Mouse (Mus musculus): ENCODE measurements around the gene Etnppl. TPM values are rescaled to one million over a fixed set of nuclear protein-coding genes. Genes with fewer than 3 reads are reported as not detected.

Etnppl gene
- total and polyA plus RNA-seq, 2 experiments, result 54.4 to 113 TPM

DNA sequence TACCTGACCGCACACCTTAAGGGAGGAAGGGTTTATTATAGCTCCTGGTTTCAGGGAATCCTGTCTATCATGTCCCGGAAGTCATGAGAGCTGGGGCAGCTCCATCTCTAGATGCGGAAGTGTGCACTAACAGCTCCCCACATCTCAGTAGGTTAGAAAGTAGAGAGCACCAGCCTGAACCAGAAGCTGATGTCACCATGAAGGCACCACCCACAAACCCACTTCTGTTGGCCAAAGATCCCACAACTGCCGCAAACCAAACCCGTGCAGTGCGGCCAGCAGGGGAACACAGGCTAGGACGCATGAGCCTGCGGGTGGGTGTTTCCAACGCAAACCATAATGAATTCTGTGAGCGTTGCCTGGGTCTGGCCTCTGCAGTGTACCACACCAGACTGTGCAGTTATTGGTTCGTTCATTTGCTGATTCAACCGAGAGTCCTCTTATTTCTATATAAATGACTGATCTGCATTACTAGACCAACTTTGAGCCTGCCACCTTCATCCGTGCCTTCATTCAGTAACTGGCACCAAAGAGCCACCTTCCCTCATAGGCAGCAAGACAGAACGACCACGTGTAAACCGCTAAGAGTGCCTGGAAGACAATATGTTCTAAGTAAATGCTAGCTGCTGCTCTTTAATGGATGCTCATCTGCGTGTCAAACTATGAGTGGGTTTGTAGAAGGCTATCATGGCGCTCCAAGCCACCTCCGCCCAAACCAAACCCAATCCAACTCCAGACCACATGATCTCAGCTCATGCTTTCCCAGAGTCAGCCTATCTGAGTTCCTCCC, 60.6 kb downstream of the Etnppl start:
- WGBS, result 93% methylated on average over 19 of the region's 19 CpGs
- Histone ChIP-seq H3K27ac (replicated peaks; ENCODE audit: insufficient read depth, low read depth, low read length) (no peak overlapping the region), H3K9ac (ENCODE audit: low read depth, low read length) (no peak overlapping the region), H3K79me2 (ENCODE audit: control insufficient read depth, insufficient read depth, low read length) (no peaks in the 10 kb centered on the region), H3K36me3 (ENCODE audit: control insufficient read depth, insufficient read depth, low read length) (no peaks in the 10 kb centered on the region), H3K4me3 (ENCODE audit: insufficient read depth, low read depth, low read length) (no peak overlapping the region), H3K27me3 (ENCODE audit: control insufficient read depth, insufficient read depth, low read length) (no peaks in the 10 kb centered on the region), H3K4me1 (ENCODE audit: control insufficient read depth, insufficient read depth, low read length) (peaks cover 19% of the 10 kb centered on the region)
- DNase-seq (ENCODE audit: extremely low read depth, low read depth, low spot score), result no peak
- TF ChIP-seq POLR2A (IDR thresholded peaks at IDR 0.05; ENCODE audit: extremely low read depth, insufficient read depth, low read length) (no peak), CTCF (IDR thresholded peaks at IDR 0.05; ENCODE audit: low read depth, low read length) (no peak)

- 26% methylated on average over 2 of the region's 2 CpGs for WGBS
- H3K27me3 ChIP-seq (ENCODE audit: control insufficient read depth, insufficient read depth, low read length), result no peaks in the 10 kb centered on the region
Observed at GRCm38 (mm10) chr3:130681226-130681625, 64.0 kb downstream of the Etnppl start.

DNA sequence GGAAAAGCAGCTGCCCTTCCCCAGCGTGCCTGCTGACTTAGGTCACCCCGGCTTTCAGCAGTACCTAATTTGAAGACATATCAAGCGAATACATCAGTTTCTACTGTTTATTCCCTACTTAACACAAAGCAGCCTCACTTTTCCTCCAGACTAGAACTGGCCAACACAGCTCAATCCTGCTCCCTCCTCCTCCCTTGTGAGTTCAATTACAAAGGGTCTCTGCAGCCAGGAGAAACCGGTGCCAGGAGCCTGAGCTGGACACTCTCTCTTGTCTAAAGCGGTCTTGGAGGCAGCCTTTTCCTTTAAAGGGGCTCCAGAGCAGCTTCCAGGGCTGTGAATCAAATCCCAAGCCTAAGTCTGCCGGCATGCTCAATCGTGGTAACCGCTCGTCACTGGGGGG, 64.9 kb downstream of the Etnppl start:
- Histone ChIP-seq H3K4me1 (ENCODE audit: control insufficient read depth, insufficient read depth, low read length) (peaks cover 37% of the 10 kb centered on the region), H3K4me3 (ENCODE audit: insufficient read depth, low read depth, low read length) (no peak overlapping the region), H3K9ac (ENCODE audit: low read depth, low read length) (no peak overlapping the region), H3K36me3 (ENCODE audit: control insufficient read depth, insufficient read depth, low read length) (no peaks in the 10 kb centered on the region), H3K27me3 (ENCODE audit: control insufficient read depth, insufficient read depth, low read length) (no peaks in the 10 kb centered on the region), H3K27ac (replicated peaks; ENCODE audit: insufficient read depth, low read depth, low read length) (peak overlapping the region; percentile 70; the same call in 1 of the 2 replicates), H3K79me2 (ENCODE audit: control insufficient read depth, insufficient read depth, low read length) (no peaks in the 10 kb centered on the region)
- WGBS, result 93% methylated on average over 9 of the region's 9 CpGs
- TF ChIP-seq POLR2A (IDR thresholded peaks at IDR 0.05; ENCODE audit: extremely low read depth, insufficient read depth, low read length) (no peak), CTCF (IDR thresholded peaks at IDR 0.05; ENCODE audit: low read depth, low read length) (no peak)
- DNase-seq (ENCODE audit: extremely low read depth, low read depth, low spot score), result no peak

More at GRCm38 (mm10) chr3:130681226-130681625, 64.0 kb downstream of the Etnppl start:
- Histone ChIP-seq H3K36me3 (ENCODE audit: control insufficient read depth, insufficient read depth, low read length) (no peaks in the 10 kb centered on the region), H3K79me2 (ENCODE audit: control insufficient read depth, insufficient read depth, low read length) (no peaks in the 10 kb centered on the region), H3K9ac (ENCODE audit: low read depth, low read length) (0 out of 2 replicates have a peak overlapping the region, but pooled peaks have one; percentile 21), H3K4me1 (ENCODE audit: control insufficient read depth, insufficient read depth, low read length) (peaks cover 37% of the 10 kb centered on the region), H3K4me3 (ENCODE audit: insufficient read depth, low read depth, low read length) (no peak overlapping the region), H3K27ac (replicated peaks; ENCODE audit: insufficient read depth, low read depth, low read length) (peak overlapping the region; percentile 85)
- TF ChIP-seq POLR2A (IDR thresholded peaks at IDR 0.05; ENCODE audit: extremely low read depth, insufficient read depth, low read length) (no peak), CTCF (IDR thresholded peaks at IDR 0.05; ENCODE audit: low read depth, low read length) (no peak)
- DNase-seq (ENCODE audit: extremely low read depth, low read depth, low spot score), result peak; percentile 82

DNA sequence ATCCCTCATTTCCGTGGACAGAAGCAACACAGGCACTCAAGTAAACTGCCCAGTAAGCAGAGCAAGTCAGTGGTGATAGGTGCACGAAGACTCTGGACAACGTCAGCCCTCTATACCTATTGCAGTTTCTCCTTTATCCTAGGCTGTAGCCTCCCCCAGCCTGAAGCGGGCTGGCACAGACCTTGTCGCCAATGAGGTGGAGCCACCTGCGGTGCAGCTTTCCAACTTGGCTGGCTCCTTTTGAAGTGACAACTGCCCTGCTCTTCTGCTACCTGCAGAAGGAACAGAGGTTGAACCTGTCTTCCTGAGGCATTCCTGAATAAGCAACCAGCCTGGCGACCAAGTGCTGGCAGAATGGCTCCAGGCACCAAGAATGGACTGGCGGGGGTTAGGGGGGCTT, 66.6 kb downstream of the Etnppl start:
- Histone ChIP-seq H3K9ac (ENCODE audit: low read depth, low read length) (peak overlapping the region; percentile 34), H3K27ac (replicated peaks; ENCODE audit: insufficient read depth, low read depth, low read length) (peak overlapping the region; percentile 94), H3K4me1 (ENCODE audit: control insufficient read depth, insufficient read depth, low read length) (peaks cover 40% of the 10 kb centered on the region), H3K27me3 (ENCODE audit: control insufficient read depth, insufficient read depth, low read length) (no peaks in the 10 kb centered on the region), H3K4me3 (ENCODE audit: insufficient read depth, low read depth, low read length) (no peak overlapping the region), H3K36me3 (ENCODE audit: control insufficient read depth, insufficient read depth, low read length) (no peaks in the 10 kb centered on the region), H3K79me2 (ENCODE audit: control insufficient read depth, insufficient read depth, low read length) (no peaks in the 10 kb centered on the region)
- peak; percentile 67 for DNase-seq (ENCODE audit: extremely low read depth, low read depth, low spot score)
- no peak for TF ChIP-seq CTCF (IDR thresholded peaks at IDR 0.05; ENCODE audit: low read depth, low read length)
- TF ChIP-seq POLR2A (IDR thresholded peaks at IDR 0.05; ENCODE audit: extremely low read depth, insufficient read depth, low read length), result no peak
- 43% methylated on average over 8 of the region's 8 CpGs for WGBS

- 41% methylated on average over 9 of the region's 9 CpGs for WGBS
- peak; percentile 99 for DNase-seq (ENCODE audit: extremely low read depth, low read depth, low spot score)
- Histone ChIP-seq H3K79me2 (ENCODE audit: control insufficient read depth, insufficient read depth, low read length) (no peaks in the 10 kb centered on the region), H3K27ac (replicated peaks; ENCODE audit: insufficient read depth, low read depth, low read length) (peak overlapping the region; percentile 94), H3K9ac (ENCODE audit: low read depth, low read length) (peak overlapping the region; percentile 34), H3K4me1 (ENCODE audit: control insufficient read depth, insufficient read depth, low read length) (peaks cover 41% of the 10 kb centered on the region), H3K27me3 (ENCODE audit: control insufficient read depth, insufficient read depth, low read length) (no peaks in the 10 kb centered on the region), H3K4me3 (ENCODE audit: insufficient read depth, low read depth, low read length) (no peak overlapping the region), H3K36me3 (ENCODE audit: control insufficient read depth, insufficient read depth, low read length) (no peaks in the 10 kb centered on the region)
- TF ChIP-seq CTCF (IDR thresholded peaks at IDR 0.05; ENCODE audit: low read depth, low read length), result no peak
- no peak for TF ChIP-seq POLR2A (IDR thresholded peaks at IDR 0.05; ENCODE audit: extremely low read depth, insufficient read depth, low read length)
Observed at GRCm38 (mm10) chr3:130684276-130685013, 67.2 kb downstream of the Etnppl start.

Measured in liver, adult 2 months (tissue).